In the genomic region with DNA sequence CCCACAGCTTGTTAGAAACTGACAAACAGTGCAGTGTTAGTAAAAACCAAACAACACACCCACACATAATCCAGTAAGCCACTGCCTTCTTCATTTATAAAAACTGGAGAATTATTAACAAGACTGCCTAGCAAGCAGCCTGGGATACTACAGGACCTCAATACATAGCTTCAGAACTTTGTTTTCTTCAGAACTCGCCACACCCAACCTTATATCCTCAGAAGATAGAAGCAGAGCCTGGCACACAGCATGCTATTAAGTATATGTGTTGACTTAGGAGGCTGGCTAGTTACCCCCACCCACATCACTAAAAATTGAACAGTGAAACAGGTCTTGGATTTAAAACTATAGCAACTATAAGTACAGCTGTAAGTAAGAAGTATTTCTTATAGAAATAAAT, we compare ENCODE assay signal across 17 mouse cellular contexts. TPM values are rescaled to one million over a fixed set of nuclear protein-coding genes. Genes with fewer than 3 reads are reported as not detected.
DNase-seq lines count a peak whose midpoint lies in the region; ATAC-seq and TF ChIP-seq lines count a peak whose summit lies in the region.
"Had no signal": no experiment of that assay in that cellular context is flagged by ENCODE, and none has a peak within 500 bp of the region (broad histone marks: within the 10 kb centered on the region; RNA-seq: fewer than 3 reads in every experiment).

No protein-coding gene starts in this region.

- no peak for DNase-seq in layer of hippocampus, adult 2 months (ENCODE audit: low spot score in 2 of 2)
- DNase-seq in layer of hippocampus, adult 9-11 months, result no peak
- DNase-seq in stomach, postnatal 0 days (ENCODE audit: low spot score), result no peak
- DNase-seq: adrenal gland, adult 2 months; adrenal gland, postnatal 36 days; cerebellum, adult 2 months; cerebellum, postnatal 10 days; forebrain, postnatal 0 days; gastrocnemius, postnatal 14 days; heart, postnatal 4 days had no signal

- H3K4me2 ChIP-seq in intestine, embryonic 15.5 days (replicated peaks), result no peak overlapping the region
- no peak overlapping the region for H3K4me2 ChIP-seq in intestine, embryonic 16.5 days (ENCODE audit: low read depth, low read length)
- H3K4me2 ChIP-seq in stomach, postnatal 0 days (replicated peaks; ENCODE audit: low read depth), result no peak overlapping the region
- H3K4me2 ChIP-seq: forebrain, embryonic 13.5 days; hindbrain, embryonic 12.5 days had no signal

- H3K4me1 ChIP-seq in intestine, embryonic 15.5 days (replicated peaks), result 0 out of 2 replicates have a peak, but pooled peaks cover 2% of the 10 kb centered on the region
- H3K4me1 ChIP-seq in intestine, embryonic 16.5 days (ENCODE audit: control insufficient read depth, insufficient read depth, low read length), result peaks cover 2% of the 10 kb centered on the region; the same call in 1 of the 2 replicates
- H3K4me1 ChIP-seq in stomach, postnatal 0 days (replicated peaks; ENCODE audit: control insufficient read depth, insufficient read depth), result no peaks in the 10 kb centered on the region
- H3K4me1 ChIP-seq: embryonic facial prominence, embryonic 10.5 days; forebrain, embryonic 13.5 days; hindbrain, embryonic 12.5 days had no signal

- H3K27ac ChIP-seq in layer of hippocampus, adult 2 months, result 0 out of 2 replicates have a peak overlapping the region, but pooled peaks have one; percentile 1
- no peak overlapping the region for H3K27ac ChIP-seq in intestine, embryonic 15.5 days
- no peak overlapping the region for H3K27ac ChIP-seq in intestine, embryonic 16.5 days (ENCODE audit: low read length)
- H3K27ac ChIP-seq in stomach, postnatal 0 days (replicated peaks), result no peak overlapping the region
- H3K27ac ChIP-seq: embryonic facial prominence, embryonic 10.5 days; forebrain, embryonic 13.5 days; hindbrain, embryonic 12.5 days had no signal

- peaks cover 6% of the 10 kb centered on the region for H3K36me3 ChIP-seq in intestine, embryonic 15.5 days
- no peaks in the 10 kb centered on the region for H3K36me3 ChIP-seq in intestine, embryonic 16.5 days (ENCODE audit: control insufficient read depth, insufficient read depth, low read length)
- peaks cover 9% of the 10 kb centered on the region for H3K36me3 ChIP-seq in stomach, postnatal 0 days (ENCODE audit: control insufficient read depth, insufficient read depth, low read length)

- no peak for TF ChIP-seq CTCF in layer of hippocampus, adult 2 months (conservative IDR thresholded peaks at IDR 0.05)
- no peak for TF ChIP-seq CTCF in stomach, postnatal 0 days (IDR thresholded peaks at IDR 0.05; ENCODE audit: low read depth)

- H3K4me3 ChIP-seq in layer of hippocampus, adult 2 months, result no peak overlapping the region
- no peak overlapping the region for H3K4me3 ChIP-seq in intestine, embryonic 15.5 days (replicated peaks)
- H3K4me3 ChIP-seq in intestine, embryonic 16.5 days (ENCODE audit: low read length), result no peak overlapping the region
- H3K4me3 ChIP-seq in stomach, postnatal 0 days (ENCODE audit: low read depth, low read length), result no peak overlapping the region
- H3K4me3 ChIP-seq: embryonic facial prominence, embryonic 10.5 days; forebrain, embryonic 13.5 days; hindbrain, embryonic 12.5 days had no signal

- ATAC-seq in intestine, embryonic 15.5 days, result peak; percentile 84
- ATAC-seq in intestine, embryonic 16.5 days, result peak; percentile 77
- peak; percentile 51; the same call in 1 of the 2 replicates for ATAC-seq in stomach, postnatal 0 days (ENCODE audit: low FRiP score, low TSS enrichment)
- ATAC-seq in monocyte, adult 5-6 weeks (replicated peaks; ENCODE audit: insufficient number of reproducible peaks, low FRiP score, low TSS enrichment, poor library complexity, severe bottlenecking), result no peak
- ATAC-seq: forebrain, embryonic 13.5 days; forebrain, postnatal 0 days; hindbrain, embryonic 16.5 days had no signal

- H3K27me3 ChIP-seq in intestine, embryonic 15.5 days (replicated peaks), result no peaks in the 10 kb centered on the region
- H3K27me3 ChIP-seq in intestine, embryonic 16.5 days (replicated peaks; ENCODE audit: control insufficient read depth, insufficient read depth, low read length), result no peaks in the 10 kb centered on the region
- no peaks in the 10 kb centered on the region for H3K27me3 ChIP-seq in stomach, postnatal 0 days (ENCODE audit: control insufficient read depth, insufficient read depth, low read length)
- H3K27me3 ChIP-seq: forebrain, embryonic 13.5 days; hindbrain, embryonic 12.5 days had no signal

- WGBS in intestine, embryonic 15.5 days, result 68% methylated on average over 1 of the region's 1 CpGs
- WGBS in intestine, embryonic 16.5 days, result 53% methylated on average over 1 of the region's 1 CpGs
- WGBS in stomach, postnatal 0 days, result 58% methylated on average over 1 of the region's 1 CpGs

- no peaks in the 10 kb centered on the region for H3K9me3 ChIP-seq in intestine, embryonic 15.5 days
- no peaks in the 10 kb centered on the region for H3K9me3 ChIP-seq in intestine, embryonic 16.5 days (ENCODE audit: control insufficient read depth, low read length)
- H3K9me3 ChIP-seq in stomach, postnatal 0 days (ENCODE audit: control insufficient read depth, low read length), result no peaks in the 10 kb centered on the region
- H3K9me3 ChIP-seq: embryonic facial prominence, embryonic 10.5 days; forebrain, embryonic 13.5 days; hindbrain, embryonic 12.5 days had no signal

- no peak for TF ChIP-seq EP300 in stomach, postnatal 0 days (optimal IDR thresholded peaks at IDR 0.05)

- no peak overlapping the region for H3K9ac ChIP-seq in intestine, embryonic 15.5 days
- no peak overlapping the region for H3K9ac ChIP-seq in intestine, embryonic 16.5 days (ENCODE audit: low read depth, low read length)
- no peak overlapping the region for H3K9ac ChIP-seq in stomach, postnatal 0 days (ENCODE audit: low read length)
- H3K9ac ChIP-seq: forebrain, embryonic 13.5 days; forebrain, postnatal 0 days; hindbrain, embryonic 12.5 days had no signal

RNA-seq across cellular contexts. Expression of a gene that starts 10.5 kb away (rescaled TPM):
- 10 to 100 TPM; 62.8 to 67.1 TPM for total RNA-seq in layer of hippocampus, adult 2 months (2021)
- 50.0 and 56.5 TPM in 2 replicates for polyA plus RNA-seq in intestine, embryonic 15.5 days (2015; fragmentation: Nextera tagmentation; extraction: Ambion mirVana)
- polyA plus RNA-seq in intestine, embryonic 16.5 days (2015; fragmentation: Nextera tagmentation; extraction: Ambion mirVana), result 34.8 and 37.3 TPM in 2 replicates
- 18.3 and 20.9 TPM in 2 replicates for polyA plus RNA-seq in stomach, postnatal 0 days (2015; fragmentation: Nextera tagmentation; extraction: Ambion mirVana)
- total RNA-seq in monocyte, adult 5-6 weeks (2017), result 32.6 to 35.1 TPM (median 33.5 TPM) in 3 replicates
